Mouse (Mus musculus) spleen, postnatal 36 days (tissue): ENCODE data around the gene Actr1a.

ENCODE experiments used
- DNase-seq, 2 experiments: peaks; one replicate each; pipeline ENCODE4 v3.0.0; 2022; ENCODE audit warnings: low spot score in 2 of 2, mixed read lengths in 1 of 2

Actr1a gene

DNA sequence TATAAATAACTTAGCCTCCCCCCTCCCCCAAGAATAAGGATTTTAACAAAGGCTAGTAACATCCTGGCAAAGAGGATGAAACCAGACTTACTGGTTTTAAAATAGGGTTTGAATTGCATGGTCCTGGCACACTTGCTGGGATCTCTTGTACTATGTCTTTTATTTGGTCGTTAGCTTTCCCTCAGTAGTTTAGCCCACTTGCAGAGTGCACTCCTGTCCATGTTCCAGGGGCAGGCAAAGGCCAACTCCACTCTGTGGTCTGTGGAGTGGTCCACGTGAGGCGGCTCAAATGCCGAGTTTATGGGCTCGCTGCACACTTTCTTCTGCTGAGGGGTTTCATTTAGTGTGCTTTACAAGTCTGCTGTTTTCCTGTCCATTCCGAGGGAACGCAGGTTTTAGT, 4.3 kb upstream of the Actr1a start:
- no peak for DNase-seq

DNA sequence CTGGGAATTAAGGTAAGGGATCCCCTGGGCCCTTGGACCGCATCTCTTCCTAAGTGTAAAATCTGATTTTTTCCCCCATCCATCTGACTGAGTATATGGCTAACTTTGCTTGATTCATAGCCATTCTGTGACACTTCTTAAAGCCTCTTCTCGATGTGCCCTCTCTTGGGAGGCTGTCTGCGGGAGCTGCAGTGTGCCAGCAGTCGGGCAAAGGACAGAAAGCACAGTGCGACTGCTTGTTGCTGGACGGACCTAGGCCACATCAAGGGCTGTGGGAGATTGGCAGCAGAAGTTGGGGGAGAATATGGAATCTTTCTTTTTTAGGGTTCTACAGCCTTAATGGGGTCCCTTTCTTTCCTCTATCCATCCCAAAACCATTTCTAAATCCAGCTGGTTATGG, 3.8 kb upstream of the Actr1a start:
- DNase-seq, result no peak

DNA sequence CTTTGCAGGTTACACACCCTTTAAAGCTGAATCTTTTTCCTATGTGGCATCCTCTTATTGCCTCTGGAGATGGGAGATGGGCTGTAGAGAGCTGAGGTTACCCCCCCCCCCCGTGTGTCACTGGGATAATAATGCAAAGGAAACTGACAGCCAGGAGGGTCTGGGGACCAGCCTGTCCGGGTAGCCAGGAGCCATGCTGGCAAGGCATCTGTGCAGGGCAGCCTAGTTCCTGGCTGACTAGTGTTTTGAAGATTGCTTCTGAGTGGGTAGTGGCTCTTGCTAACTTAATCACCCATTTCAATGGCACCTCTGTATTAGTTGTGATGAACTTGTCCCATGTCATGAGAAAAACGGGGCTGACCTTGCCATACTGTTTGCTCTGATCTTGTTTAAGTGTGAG, 2.9 kb upstream of the Actr1a start:
- DNase-seq, result no peak

DNA sequence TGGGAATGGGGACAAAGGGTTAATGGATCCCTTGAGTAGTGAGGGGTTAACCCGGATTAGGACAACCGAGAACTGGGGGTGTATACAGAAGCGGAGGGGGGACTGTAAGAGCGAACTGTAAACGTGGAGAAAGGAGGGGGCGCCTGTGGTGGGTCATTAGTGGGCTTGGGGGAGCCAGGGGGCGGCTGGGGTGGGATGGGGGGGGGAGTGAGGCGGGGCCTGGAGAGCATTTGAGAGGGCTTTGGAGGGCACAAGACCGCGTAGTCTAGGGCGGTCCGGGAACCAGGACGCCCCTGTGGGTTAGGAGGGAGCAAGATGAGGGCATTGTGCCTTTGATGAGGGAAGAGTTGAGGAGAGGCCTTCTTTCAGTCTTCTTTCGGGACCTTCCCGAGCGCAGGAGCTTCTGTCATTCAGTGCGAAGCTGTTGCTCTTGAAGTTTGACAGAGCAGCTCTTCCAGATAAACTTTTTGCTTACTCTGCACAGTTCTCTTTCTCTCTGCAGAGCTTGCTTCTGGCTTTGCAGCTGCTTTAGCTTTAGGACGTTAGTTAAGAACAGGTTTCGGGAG, 2.0 kb upstream of the Actr1a start:
- no peak for DNase-seq

DNA sequence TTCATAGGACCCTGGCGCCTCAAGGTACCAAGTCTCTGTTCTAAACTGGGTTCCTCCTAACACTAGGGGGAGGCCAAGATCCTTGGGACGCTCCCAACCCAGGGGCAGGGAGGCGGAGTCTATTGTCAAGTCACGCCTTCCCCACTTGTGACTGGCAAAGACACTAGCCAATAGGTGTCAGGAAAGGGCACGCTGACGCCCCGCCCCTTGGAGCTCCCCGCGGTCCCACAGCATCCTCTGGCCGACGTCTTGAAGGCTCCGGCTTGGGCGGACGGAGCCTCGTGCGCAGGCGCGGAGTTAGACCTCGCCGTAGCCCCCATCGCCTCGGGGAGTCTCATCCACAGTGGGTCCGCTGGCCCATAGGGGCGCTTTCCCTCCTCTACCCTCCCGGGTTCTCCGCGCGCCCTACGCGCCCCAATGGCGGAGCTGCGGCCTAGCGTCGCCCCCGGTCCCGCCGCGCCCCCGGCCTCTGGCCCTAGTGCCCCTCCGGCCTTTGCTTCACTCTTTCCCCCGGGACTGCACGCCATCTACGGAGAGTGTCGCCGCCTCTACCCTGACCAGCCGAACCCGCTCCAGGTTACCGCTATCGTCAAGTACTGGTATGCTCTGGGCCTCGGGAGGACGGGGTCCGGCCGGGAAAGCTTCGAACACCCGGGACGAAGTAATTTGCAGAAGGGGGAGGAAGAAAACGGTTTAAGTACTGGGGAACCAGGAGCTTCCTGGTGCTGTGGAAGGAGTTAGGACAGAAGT, 1.3 kb upstream of the Actr1a start, which contains the start of gene Sufu:
TSS of gene Sufu (plus strand) at position 211 of the 750 bp plus-strand sequence.
- peak; percentile 98 for DNase-seq

DNA sequence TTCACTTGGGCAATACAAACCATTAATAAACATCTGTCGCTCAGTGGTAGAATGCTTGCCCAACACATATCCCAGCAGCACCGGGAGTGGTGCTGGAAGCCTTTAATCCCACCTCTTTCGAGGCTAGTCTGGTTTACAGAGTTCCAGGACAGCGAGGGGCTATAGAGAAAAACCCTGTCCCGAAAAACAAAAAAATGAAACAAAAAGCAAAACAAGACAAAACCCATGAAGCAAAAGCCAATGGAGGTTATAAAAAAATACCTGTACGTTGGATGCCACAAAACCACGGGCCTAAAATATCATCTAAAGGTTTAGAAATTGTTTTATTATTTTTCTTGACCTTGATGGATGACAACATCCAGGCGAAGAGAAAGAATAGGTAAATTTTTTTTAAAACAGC, 561 bp upstream of the Actr1a start:
- DNase-seq, result no peak

DNA sequence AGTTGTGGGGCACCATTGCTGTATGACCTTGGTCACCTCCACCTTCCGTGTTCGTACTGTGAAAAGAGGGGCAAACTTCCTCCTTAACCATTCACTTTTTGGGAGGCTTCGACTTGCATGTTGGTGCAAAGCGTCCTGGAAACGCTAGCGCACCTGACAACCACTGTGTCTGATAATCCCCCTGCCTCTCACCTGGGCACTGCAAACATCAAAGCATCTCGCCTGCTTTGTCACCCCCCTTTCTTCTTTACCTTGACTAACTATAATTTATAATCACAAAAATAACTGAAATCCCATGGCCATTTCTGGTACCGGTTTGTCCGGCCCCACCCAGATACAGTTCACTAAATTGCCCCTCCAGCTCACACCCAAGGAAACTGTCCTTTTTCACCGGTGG, 838 bp downstream of the Actr1a start:
- no peak for DNase-seq

DNA sequence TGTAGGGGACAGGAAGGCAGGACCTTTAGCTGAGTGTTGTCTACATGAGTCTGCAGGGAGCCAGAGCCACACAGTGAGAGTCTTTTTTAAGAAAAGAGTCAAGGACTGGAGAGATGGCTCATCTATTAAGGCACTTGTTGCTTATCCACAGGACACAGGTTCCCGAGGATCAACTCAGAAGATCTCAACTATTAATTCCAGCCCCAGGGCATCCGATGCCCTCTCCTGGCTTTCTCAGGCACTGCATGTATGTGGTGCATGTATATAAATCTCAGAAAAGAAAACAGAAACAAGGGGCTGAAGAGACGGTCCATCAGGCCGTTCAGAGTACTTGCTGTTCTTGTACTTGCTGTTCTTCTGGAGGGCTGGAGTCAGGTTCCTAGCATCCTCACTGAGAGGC, 3.5 kb downstream of the Actr1a start:
- DNase-seq, result peak in 1 of 2 experiments; percentile 20

DNA sequence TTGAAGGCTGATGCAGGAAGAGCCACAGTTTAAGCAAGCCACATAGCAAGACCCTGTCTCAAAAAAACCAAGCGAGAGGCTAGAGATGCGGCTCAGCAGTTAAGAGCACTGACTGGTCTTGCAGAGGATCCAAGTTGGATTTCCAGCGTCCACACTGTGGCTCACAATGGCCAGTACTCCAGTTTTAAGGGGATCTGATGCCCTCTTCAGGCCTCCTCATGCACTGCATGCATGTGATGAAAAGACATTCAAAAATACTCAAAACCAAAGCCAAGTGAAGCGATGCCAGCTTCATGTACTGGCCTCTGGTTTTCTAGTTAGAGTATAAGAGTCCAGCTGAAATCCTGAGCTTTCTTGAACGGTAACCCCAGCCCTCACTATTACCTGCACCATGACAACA, 5.7 kb downstream of the Actr1a start:
- DNase-seq, result no peak

DNA sequence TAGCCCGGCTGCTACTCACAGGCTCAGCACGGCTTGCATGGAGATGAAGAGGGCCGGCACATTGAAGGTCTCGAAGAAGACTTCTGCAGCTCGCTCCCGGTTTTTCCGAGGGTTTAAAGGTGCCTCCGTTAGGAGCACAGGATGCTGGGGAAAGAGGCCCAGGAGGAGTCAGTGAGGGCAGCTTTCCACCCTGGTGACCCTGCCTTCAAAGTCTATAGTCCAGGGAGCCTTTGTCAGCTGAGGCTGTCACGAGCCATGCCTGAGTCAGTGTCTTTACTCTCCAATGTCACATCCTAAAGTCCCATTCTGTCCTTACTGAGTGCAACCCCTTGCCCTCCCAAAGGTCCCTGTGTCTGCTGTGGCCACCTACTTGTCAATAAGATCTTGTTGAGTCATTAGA, 13.3 kb downstream of the Actr1a start:
- DNase-seq, result no peak

DNA sequence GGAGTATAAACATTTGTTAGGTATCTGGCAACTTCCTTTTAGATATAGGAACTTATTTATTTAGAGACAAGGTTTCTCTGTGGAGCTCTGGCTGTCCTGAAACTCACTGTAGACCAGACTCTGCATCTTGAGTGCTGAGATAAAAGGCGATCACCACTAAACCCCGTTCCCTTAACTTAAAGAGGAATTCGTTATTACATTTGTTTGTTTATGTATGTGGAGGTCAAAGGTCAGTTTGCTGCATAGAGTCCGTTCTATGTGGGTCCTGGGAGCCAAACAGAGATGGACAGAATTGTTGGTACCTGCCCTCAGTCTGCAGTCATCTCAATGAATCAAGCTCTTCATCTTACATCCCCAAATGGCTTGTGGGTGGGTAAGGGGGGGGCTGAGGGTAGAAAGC, 19.7 kb downstream of the Actr1a start:
- DNase-seq, result no peak

DNA sequence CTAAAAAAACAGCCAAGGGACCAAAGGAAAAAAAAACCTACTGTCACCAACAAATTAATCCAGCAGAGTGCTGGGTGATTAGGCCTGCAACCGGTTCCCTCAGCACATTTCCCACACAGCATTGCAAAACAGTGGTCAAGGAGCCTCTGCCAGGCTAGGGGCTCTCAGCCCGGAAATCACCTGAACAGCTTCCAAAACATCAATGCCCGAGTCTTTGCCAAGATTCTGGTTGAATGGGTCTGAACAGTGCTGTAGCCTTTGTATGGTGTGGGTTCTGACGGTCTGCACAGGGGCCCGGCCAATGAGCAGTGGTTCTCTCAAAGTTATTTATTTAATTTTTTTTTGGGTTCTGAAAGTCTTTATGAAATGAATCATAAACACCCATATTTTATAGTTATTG, 20.1 kb downstream of the Actr1a start:
- DNase-seq, result no peak

DNA sequence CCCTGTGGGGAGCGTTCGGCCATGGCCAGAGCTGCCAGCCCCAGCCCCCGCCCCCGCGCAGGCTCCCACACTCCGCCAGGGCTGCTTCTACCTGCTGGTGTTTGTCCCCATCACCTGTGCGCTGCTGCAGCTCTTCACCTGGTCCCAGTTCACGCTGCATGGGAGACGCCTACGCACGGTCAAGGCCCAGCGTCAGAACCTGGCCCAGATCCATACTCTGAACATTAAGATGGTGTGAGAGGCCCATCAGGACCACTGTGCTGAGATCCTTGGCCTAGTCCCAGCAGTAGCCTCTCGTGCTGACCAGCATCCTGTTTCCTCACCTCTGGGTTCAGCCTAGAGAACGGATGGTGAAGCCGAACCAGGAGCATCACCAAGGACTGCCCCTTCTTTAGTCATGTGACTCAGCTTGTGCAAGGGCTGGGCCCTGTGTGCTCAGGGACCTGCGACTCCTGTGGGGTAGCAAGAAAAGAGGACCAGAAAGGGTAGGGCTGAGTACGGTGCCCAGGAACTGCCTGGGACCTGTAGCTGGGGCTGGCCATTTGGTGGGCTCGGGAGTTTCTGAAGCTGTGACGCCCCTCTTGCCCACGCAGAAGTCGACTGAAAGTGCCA, 21.0 kb downstream of the Actr1a start:
- DNase-seq, result no peak

DNA sequence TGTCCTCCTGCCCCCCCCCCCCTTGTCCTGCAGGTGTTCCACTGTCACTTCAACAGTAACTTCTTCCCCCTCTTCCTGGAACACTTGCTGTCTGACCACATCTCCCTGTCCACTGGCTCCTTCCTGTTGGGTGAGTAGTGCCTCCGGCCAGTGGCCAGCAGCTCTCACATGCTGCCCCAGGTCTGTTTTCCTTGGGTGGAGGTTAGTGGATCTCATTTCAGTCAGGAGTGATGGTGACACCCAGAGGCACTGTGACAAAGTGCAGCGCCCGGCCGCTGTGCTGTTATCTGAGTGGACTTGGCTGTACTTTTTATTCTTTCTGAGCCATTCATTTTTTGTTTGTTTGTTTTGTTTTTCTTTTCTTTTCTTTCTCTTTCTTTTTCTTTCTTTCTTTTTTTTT, 26.3 kb downstream of the Actr1a start:
- peak; percentile 33 to 34 for DNase-seq

DNA sequence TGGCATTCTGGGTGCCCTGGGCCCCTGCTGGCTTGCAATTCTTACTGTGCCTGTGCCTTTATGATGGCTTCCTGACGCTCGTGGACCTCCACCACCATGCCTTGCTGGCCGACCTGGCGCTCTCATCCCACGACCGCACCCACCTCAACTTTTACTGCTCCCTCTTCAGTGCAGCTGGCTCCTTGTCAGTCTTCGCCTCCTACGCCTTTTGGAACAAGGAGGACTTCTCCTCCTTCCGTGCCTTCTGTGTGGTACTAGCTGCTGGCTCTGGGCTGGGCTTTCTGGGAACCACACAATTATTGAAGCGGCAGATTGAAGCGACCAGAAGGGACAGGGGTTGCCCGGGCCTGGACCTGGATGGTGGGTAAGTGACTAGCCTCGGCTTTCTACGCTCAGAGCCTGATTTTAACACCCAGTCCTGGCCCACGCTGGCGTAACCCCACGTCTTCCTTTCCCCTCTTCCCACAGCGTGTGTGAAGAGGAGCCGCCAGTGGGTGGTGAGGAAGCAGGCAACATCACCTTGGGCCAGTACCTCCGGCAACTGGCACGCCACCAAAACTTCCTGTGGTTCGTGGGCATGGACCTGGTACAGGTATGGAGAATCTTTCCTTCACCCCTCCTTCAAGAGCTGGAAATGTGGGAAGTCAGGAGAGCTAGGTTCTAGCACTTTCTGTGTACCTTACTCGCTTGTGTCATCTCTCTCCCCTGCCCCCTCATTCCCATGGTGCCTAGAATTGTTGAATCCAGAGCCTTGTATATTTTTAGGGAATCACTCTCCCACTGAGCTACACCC, 27.6 kb downstream of the Actr1a start:
- no peak for DNase-seq

DNA sequence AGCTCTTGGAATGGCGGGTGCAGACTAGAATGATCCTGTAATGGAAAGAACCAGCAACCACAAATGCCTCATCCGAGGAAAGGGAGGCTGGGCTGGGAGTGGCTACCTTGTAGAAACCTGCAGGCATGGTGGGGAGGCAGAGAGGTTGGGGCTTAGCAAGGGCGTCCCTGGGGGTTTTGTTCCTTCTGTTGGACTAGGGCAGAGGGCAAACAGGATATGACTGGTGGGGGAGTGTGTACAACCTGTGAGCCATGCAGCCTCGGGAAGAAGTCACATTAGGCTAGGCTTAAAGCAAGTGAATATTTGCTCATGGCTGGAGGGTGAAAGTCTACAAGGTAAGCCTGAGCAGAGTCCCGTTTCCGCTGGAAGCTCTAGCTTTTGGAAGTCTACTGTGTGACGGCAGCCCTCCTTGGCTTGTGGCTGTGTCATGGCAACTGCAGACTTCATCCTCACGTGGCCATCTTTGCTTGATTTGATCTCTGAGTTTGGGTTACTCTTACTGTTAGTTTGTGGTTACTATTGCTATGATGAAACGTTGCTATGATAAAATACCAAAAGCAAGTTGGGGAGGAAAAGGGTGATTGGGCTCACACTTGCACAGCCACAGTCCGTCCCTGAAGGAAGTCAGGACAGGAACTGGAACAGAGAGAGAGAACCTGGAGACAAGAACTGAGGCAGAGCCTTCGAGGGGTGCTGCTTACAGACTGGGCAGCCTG, 32.1 kb downstream of the Actr1a start:
- DNase-seq, result no peak

DNA sequence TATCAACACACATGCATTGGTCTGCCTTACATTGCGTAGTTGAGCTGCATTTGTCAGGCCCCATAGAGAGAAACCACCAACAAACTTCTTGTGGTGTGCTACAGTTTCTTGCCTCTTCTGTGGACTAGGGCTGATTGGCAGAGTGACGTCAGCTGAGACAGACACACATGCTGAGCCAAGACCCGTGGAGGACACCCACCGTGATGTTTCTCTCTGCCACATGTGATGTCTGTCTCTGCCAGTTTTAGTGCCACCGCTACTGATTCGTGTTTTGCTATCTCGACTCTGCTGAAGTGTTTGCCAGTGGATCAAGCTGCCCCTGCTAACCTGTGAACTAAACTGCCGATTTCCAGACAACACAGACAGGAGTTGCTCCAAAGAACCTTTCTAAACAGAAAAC, 33.4 kb downstream of the Actr1a start:
- DNase-seq, result no peak

DNA sequence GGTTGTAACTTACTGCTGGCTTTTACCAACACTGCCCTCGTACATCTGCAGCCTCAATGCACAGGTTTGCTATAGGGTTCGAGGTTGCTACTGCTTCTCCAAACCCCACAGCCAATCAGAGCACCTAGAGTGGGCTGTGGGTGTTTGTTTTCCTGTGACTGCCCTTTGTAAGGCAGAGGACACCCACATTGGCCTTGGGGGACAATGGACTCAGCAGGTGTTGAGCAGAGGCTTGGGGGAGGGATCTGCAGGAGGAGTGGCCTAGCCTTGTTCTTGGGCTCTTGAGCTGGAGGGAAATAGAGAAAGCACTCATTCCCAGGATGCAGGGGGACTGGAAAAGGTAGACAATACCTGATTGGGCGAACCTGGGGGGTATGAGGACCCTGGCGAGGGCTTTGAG, 37.2 kb downstream of the Actr1a start:
- DNase-seq, result no peak

DNA sequence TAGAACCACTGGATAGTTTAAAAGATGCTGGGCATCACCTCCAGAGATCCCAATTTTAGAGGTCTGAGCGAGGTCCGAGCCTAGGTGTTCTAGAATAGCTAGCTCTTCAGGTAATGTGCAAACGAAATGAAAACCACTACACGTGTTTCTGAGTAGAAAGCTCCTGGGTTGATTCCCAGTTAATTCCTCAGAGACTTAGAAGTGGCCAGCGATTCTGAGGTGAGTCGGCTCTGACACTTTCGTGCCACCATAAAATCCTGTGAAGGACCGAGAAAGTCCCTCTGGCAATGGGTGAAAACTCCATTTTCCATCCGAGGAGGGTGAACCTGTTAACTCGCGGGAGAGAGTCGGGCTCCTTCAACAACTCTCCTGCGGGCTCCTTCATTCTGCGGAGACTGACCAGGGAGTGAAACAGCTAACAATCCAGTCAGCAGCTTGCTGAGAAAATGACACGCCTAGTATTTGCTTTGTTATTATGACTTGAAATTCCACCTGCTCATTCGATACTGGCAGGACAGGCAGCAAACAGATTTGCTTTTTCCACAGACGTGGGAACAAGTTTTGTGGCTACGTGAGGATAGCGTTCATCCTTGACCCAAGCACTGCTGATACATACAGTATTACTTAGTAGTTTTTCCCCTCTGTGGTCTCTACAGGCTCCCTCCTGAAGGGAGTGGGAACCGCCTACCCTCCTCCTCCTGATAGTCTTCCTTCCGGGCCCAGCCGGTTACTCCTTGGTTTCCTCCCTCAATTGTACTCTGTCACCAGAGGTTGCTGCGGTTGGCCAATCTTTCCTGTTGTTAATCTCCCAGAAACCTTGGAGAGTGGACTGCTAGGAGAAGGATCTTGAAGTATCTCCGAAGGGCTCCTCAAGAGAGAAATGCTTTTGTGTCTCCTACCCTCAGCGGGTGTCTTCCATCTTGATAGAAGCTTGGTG, 37.9 kb downstream of the Actr1a start:
- no peak for DNase-seq

DNA sequence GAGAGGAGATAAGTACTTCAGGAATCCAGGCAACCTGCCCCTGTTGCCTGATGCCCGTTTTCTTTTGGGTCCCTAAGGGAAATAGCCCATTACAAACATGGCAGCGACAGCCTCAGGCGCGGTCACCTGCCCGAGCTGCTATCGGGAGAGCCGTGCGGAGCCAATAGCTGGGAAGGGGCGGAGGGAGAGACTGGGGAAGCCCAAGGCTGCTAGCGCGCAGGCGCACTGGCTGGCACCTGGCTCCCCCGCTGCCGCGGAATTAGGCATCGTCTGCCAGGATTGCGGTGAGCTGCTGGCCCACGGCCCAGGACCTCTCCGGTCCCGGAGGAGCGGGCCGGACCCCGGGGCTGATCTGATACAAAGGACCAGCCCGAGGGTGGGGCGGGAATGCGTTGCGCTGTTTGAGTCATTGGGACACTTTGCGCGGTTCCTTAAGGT, 38.8 kb downstream of the Actr1a start:
- peak; percentile 81 for DNase-seq
